Mouse (Mus musculus): ENCODE measurements around the gene Gusb. TPM values are rescaled to one million over a fixed set of nuclear protein-coding genes. Genes with fewer than 3 reads are reported as not detected.
"Not testable (repeated sequence)": the region's sequence is repeated elsewhere in the genome, so short reads cannot be mapped to it uniquely, and the experiment has no call there.

Gene Gusb
- total RNA-seq (2021) = 10 to 100 TPM; 61.0 to 61.5 TPM
- long read RNA-seq, experiment 1, transcript Gusb-201 (12 exons, 2,687 nt) = major isoform, 57 of 74 reads
- long read RNA-seq, experiment 1, partial matches to known transcripts = 7 of 74 reads
- long read RNA-seq, experiment 1, other reads (novel, unspliced or antisense) = 5 of 74 reads
- long read RNA-seq, experiment 2, transcript Gusb-201 (12 exons, 2,687 nt) = major isoform, 93 of 122 reads
- long read RNA-seq, experiment 2, partial matches to known transcripts = 12 of 122 reads
- long read RNA-seq, experiment 2, other reads (novel, unspliced or antisense) = 13 of 122 reads

DNA sequence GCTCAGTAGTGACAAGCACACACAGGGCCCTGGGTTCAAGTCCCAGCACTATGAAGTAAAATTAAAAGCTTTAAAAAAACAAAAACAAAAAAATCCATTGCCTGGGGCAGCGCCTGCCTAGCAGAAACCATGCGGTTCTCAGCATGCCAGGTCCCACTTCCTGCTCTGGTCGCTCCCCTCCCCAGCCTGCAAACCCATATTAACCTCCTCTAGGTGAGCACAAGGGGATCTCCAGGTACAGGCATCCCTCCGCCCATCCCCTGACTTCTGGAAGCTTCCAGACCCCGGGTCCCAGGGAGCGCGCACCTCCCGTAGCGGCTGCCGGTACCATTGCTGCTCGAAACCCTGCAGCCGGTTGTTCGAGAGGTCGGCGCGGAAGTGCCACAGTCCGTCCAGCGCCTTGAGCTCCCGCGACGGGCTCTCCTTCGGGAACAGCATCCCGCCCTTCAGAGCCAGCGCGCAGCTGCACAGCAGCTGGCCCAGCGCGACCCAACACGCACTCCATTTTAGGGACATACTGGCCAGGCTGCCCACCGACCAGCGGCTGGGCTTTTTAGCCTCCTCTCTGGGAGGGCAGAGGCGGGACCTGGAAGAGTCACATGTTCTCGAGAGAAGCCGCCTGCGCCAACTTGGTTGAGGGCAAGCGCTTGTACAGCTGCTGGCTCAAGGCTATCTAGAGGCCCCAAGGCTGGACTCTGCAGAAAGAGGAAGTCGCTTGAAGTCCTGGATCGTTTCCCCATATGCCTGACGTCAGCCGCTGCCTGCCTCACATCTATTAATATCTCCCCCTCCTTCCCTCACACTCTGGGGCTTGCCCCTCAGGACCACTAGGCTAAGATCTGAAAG lies at the start of gene Gusb:
Gene Gusb, minus strand, starts transcription at position 749 of the 846 bp plus-strand sequence.
- peak; percentile 63 to 77 for DNase-seq (ENCODE audit: low spot score in 2 of 2)

DNA sequence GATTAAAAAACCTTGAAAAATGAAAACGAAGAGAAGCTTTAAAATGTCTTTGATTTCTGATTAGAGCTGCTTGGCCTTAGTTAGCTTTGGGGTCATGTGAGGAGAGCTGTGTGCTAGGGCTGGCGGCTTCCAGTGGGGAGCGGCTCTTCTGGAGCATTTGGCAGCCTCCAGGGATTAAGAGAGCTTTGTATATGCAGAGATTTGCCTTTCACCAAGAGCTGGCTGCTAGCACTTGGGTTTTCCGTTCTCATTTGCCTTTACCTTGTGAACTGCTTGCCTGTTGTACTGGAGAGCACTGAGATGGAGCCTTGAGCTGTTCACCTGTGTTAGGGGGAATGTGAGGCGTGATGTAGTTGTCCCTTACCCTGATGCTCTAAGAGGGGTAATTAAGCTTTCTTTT lies 49.7 kb upstream of the Gusb start:
- DNase-seq (ENCODE audit: low spot score in 2 of 2) = no peak

DNA sequence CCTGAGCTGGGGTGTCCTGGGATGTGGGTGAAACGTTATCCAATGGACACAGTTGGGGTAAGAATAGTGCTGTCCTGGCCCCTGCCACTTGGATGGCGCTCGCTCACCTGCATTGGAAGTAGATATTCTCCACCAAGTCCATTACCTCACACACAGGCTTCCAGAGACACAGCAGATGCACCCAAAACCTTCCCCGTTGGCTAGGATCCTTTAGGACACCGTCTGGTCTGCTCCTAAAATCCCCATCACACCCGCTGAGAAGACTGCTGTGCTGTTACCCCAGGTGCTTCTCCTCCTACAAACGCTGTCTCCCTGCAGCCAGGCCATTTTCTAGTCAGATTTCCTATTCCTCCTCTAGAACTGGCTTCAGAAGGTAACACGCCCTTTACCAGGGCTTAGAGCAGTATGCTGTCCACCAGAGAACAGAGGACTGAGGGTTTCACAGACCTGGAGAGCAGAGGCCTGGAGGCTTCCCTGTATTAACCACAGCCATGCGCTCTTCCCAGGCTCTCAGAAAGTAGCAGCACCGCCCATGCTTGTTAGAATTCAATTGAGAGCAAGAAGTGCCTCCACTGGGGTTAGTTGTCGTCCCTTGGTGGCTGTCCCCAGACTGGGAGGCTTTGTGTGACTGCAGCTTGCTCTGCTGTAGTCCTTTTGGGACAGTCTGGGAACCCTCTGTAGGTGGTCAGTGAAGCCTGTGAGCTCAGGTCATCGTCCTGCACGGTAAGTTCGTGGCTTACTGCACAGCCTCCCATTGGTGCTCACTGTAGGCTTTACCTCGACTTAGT lies 48.4 kb upstream of the Gusb start:
- DNase-seq (ENCODE audit: low spot score in 2 of 2) = no peak

DNA sequence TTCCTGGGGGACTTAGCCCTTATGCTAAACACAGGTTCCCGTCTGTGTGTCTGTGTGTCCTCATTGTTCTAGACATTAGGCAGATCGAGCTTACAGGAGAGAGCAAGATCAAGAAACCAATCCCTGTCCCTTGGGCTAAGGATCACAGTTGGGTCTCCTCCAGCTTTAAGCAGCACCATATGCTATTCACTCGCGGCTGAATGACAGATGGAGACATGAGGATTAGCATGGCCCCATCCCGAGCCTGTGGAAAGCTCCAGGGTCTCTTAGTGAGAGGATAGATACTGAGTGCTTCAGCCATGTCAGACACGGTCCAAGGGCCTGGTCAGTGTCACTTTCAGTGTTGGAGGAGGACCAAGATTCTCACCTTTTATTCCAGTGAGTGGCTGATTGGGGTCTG lies 47.6 kb upstream of the Gusb start:
- no peak for DNase-seq (ENCODE audit: low spot score in 2 of 2)

DNA sequence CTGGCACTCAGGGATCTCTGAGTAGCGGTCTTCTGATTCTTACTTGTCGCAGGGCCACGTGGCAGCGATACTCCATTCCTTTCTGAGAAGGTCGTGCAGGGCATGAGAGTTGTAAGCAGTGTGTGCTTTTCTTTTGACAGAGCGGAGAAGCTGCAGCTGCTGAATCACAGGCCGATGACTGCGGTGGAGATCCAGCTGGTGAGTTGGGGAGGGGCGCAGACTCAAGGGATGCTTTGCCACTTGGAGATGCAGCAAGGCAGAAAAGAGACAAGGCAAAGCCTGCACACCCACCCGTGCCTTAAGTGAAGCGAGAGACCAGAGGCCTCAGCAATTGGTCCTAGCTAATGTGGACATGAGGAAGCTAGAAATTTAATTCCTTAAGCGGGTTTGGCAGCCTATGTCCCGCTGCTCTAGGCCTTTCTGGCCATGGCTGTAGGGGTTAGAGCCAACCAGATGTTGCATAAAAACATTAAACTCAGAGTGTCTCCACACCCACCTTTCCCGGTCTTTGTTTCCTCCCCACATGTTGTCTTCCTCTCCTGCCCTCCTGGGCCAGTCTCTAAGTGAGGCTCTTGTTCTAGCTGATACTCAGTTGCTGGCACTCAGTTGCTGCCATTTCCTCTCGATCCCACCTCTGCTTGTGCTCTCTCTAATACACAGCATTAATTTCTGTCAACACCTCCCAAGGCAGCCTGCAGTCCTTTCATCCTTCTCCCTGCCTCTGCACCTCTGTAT lies 46.1 kb upstream of the Gusb start:
- no peak for DNase-seq (ENCODE audit: low spot score in 2 of 2)

DNA sequence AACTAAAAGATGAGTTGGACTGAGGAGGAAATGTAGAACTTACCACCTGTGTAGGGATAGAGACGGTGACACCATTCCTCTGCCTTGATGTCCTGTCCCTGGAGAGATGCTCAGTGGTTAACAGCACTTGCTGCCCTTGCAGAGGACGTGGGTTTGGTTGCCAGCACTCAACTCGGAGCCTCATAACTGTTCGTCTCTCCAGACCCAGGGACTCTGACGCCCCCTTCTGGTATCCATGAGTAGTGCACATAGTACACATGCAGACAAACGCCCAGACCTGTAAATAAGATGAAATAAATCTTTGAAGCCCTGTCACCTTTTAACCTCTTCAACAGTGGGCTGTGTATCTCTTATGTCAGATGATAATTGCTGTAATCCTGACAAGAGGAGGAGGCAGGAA lies 44.2 kb upstream of the Gusb start:
- DNase-seq (ENCODE audit: low spot score in 2 of 2) = no peak

DNA sequence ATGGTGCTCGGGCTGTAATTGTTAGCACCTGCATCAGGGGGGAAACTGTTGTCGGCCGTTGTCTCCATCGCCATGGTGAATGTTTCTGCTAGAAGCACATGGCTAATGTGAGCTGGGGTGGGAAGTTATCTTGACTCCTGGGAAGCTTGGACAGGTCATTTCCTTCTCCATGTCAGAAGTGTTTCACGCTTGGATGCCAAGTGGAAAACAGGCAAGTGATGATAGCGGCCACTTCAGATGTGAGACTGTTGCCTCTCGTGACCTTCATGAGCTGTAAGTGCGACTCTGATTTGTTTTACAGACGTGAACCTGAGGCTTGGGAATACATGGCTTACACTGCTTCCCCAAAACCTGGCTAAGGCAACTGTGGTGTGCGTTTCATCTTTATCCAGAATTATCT lies 43.7 kb upstream of the Gusb start:
- DNase-seq (ENCODE audit: low spot score in 2 of 2) = no peak

DNA sequence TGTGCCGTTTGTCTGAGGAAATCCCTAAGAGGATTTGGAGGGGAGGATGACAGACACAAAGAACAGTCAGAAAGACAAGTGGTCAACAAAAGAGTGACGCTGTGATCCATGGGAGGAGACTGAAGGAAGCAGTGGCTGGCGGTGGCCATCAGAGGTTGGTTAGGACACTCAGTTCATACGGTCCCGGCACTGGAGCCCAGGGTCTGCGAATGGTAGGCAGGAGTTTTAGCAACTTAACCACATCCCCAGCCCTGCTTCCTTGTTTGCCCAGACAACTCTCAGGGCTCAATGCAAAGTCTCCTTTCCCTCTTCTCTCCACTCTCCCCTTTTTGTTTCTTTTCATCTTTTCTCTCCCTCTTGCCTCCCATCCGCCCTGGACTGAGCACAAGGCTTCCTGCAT lies 43.3 kb upstream of the Gusb start:
- DNase-seq (ENCODE audit: low spot score in 2 of 2) = no peak

DNA sequence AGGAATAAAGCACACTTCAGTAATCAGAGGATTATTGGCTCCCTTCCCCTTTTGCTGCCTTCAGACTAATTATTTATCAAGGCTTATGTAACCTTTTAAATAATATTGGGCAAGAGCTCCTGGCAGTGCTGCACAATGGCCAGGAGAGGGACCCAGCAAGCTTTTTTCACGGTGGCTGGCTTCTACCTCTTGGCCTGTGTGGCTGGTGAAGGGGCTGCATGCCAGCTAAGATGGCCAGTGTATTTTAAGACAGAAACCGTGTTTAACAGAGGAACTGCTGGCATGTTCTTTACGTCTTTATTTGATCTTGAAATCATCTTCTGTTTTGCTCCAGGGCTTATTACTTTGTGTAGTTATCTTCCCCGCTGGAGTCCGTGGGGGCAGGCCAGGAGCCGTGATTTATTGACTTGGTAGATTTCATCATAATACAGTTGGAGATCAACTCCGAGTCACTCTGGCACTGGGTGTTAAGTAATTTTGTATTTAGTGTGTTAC lies 41.4 kb upstream of the Gusb start:
- no peak for DNase-seq (ENCODE audit: low spot score in 2 of 2)

DNA sequence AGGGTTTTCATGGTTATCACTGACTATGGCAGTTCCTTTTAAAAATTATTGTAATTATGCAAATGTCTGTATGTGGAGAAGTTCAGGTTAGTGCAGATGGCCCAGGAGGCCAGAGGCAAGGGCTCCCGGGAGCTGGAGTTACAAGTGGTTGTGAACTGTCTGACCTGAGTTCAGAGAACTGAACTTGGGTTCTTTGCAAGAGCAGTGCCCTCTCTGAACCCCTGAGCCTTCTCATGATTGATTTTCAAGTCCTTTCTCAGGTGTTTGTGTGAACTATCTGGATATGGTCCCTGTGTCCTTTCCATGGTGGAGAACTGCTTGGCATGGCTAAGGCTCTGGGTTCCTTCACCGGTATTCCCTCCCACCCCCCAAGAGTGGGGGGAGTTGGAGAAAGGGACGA lies 40.9 kb upstream of the Gusb start:
- DNase-seq (ENCODE audit: low spot score in 2 of 2) = no peak

DNA sequence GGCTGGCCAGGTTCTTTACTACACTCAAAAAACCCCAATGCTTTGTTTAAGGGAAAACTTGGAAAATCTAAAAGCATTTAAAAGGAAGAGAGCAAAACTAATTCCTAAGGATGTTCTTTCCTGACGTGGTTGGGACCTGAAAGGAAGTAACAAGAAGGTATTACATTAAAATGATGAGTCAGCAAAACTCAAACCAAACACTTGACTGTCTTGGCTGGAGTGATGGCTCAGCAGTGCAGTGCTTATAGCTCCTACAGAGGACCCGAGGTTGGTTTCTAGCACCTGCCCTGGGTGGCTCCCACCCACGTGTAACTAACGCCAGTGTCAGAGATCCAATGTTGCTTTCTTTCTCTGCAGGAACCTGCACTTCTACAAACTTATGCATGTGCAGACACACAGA lies 38.4 kb upstream of the Gusb start:
- no peak for DNase-seq (ENCODE audit: low spot score in 2 of 2)

DNA sequence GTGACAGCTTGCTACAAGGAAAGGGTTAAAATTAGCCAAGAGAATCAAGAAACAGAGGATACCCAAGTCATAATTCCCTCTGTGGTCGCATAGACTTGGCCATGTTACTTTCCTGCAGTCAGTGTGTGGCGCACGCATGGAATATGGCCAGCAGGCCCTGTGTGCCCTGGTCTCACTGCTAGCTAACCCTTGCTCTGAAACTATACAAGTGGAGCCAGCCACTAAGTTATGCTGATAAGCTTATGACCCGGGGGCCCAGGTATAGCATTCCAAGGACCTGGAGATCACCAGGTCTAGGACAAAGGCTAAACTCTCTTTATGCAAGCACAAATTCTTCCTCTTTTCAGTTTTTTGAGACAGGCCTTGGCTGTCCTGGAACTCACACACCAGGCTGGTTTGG lies 37.9 kb upstream of the Gusb start:
- no peak for DNase-seq (ENCODE audit: low spot score in 2 of 2)

DNA sequence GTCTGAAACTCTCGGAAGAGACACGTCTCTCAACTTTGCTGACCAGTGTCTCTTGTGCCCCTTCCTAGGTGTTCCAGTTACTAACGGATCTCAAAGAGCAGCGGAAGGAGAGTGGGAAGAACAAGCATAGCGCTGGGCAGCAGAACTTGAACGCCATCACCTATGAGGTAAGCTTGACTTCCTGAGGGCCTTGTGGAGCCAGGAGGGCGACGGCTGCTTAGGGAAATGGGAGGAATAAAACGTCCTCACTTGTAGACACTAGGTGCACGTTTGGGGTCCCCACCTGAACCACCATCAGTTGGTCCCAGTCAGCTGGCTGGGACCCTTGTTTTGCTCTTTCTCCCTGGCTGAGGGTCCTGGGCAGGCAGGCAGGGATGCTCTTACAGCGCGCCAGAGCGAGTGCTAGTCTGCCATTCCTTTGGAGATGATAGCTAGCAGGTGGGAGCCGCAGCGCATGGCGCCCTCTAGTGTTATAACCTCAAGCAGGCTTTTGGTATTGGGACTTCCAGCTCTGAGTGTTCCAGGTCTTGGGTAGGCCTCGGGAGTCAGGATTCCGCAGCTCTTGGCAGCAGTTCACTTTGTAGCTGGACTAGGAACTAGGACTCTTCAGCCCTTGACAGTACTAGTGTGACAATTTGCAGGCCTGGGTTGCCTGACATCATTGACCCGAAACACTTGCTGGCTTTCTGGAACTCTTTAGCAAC lies 35.1 kb upstream of the Gusb start:
- peak in 1 of 2 experiments; percentile 52 for DNase-seq (ENCODE audit: low spot score in 2 of 2)

DNA sequence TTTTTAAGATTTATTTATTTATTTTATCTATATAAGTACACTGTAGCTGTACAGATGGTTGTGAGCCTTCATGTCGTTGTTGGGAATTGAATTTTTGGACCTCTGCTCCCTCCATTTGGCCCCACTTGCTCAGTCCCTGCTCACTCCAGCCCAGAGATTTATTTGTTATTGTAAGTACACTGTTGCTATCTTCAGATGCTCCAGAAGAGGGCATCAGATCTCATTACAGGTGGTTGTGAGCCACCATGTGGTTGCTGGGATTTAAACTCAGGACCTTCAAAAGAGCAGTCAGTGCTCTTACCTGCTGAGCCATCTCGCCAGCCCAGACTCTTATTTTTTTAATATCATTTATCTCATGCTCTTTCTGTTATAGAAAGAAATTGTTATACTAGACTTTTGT lies 33.5 kb upstream of the Gusb start:
- not testable (repeated sequence) for DNase-seq (ENCODE audit: low spot score in 2 of 2)

DNA sequence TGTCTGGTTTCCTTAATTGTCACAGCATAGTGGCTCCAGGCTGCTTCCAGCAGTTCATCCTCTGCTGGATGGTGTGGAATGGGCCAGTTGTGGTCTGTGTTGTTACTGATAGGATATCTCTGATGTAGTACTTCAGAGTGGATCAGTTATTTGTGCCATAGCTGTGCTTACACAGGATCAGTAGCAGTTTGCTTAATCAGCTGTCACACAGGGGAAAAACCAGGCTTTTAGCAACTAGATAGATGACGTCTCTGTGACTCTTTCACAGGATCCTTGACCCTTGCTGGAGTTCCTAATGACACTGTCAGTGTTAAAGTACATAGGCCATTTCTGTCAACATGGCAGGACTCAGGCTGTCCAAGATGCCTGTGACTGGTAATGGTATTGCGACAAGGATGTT lies 31.0 kb upstream of the Gusb start:
- DNase-seq (ENCODE audit: low spot score in 2 of 2) = no peak

DNA sequence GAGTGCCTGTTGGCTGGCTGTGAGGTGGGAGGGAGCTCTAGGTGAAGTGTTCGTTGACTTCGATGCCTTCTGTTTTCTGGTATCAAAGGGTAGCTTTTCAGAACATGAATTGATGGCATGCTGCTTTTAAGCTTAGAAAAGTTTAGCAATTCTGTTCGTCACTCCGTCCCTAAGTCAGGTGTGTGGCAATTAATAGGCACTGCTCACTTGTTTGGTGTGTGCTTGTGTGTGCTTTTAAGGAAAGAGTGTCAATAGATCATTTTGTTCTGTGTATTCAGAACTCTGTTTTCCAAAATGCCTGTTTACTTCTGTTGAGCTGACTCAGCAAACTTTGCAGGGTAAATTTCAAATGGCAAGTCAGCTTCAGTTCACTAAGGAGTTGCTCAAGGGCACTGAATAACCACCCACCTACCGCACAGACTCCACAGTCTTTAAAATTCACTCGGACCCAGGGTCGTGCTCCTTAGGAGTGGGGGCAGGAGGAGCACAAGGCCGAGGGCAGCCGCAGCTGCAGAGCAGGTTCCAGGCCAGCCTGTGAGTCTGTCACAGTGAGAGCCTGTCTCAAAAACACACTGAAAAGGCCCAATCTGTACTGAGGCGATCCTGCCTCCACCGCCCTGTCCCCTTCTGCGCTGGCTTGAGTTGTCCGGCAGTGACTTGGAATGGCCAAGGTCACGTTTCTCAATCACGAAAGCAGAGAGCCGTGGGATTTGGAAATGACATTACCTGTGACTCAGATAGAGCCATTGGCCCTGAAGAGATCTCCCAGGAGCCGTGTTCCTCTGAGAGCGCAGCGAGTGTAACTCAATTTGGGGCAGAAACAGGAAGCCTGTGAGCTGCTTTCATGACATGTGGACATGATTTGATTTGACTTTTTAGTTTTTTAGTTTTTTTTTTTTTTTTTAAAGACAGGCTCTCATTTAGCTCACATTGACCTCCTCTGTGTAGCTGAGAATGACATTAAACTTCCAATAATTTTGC lies 28.9 kb upstream of the Gusb start:
- no peak for DNase-seq (ENCODE audit: low spot score in 2 of 2)

DNA sequence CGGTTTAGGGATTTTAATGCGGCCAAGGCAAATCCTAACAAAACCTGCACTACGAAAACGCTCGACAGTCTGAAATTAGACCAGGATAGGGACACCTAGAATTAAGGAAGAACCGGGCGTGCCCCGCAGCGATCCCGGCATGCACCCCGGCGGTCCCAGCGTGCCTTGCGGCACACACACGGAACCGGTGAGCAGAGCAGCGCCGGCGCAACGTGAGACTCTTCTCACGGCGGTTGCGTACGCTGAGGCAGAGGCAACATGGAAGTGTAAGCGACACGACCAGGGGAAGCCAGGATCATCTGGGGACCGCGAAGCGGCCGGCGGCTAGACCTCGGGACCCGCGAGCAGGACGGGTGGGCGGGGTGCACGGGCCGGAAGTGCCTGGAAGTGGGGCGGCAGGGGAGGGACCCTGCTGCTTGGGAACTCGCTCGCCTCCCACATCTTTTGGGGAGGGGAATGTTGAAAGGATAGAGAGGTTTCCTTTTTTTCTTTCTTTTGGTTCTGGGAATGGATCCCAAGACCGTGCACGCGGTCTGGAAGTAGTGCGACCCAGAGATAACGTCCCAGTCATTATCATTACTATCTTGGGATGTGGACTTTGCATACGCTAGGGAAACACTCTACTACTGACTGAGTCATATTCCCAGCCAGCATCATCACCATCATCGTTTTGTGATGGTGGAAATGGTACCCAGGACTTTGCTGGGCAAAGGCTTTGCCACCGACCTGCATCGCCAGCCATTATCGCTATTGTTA lies 26.5 kb upstream of the Gusb start, which contains the start of the genes Asl and Crcp:
Gene Asl, minus strand, starts transcription at position 106 of the 756 bp plus-strand sequence.
Gene Crcp, plus strand, starts transcription at position 149 of the 756 bp plus-strand sequence.
- peak; percentile 63 to 76 for DNase-seq (ENCODE audit: low spot score in 2 of 2)

DNA sequence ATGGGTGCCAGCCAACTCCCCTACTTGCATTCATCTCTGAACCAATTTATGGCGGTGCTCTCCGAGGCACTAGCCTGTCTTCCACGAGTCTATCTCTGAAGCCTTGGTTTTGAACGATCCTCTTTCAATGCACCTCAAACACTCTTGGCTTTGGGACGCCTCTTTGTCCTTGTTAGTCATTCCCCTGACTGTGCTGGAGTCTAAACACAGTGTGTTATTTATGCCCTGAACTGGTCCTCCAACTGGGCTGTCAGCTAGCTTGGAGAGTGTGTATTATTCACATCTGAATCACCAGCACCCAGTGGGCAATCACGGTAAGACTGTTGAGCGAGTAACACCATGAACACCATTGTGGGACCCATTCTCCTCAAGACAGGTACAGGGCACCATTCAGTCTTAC lies 24.8 kb upstream of the Gusb start:
- DNase-seq (ENCODE audit: low spot score in 2 of 2) = no peak
